Mouse (Mus musculus) mature B cell (primary cell): Measurements from ENCODE around the gene Scgb1b12.
"Not testable (repeated sequence)": the region's sequence is repeated elsewhere in the genome, so short reads cannot be mapped to it uniquely, and the experiment has no call there.

Experiments
- in situ Hi-C: fragments of 300-500 bp; cut with MboI; formaldehyde crosslinking; loops from 2 replicates; pipeline ENCODE4 v1.14.3; 2019

Gene Scgb1b12

DNA sequence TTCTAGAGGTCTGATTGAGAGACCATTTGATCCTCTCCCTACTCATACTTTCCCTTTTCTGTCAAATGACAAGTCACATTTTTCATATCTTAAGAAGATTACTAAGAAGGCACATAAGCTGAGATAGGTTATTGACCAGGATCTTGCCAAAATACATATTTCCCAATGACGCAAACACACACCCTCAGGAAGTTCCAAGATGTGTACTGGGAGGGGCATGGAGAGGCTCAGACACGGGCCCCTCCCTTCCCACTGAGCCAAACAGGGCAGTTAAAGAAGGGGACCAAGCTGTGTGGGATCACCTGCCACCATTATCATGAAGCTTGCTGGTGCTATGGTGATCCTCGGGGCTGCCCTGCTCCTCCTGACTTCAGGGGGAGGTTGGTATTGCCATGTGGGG, at the start of gene Scgb1b12:
Gene Scgb1b12, plus strand, starts transcription at position 301 of the 400 bp plus-strand sequence.
- in situ Hi-C loops: not testable (repeated sequence)

DNA sequence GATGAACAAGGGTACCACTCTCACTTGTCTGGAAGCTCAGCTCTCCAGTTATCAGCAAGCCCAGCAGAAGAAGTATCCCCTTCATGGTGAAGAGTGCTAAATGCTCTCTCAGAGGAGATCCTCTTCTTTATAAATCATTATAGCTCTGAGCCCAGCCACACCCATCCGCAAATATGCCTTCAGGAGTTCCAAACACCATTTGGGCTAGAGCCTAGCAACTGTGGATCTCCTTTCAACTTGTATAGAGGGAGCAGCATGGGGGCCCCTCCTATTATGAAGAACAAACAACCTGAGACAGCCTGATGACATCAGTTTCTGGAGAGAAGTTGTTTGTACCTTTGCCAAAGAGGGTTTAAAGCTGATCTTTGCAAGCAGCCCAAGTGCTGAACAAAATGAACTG, 6.8 kb upstream of the Scgb1b12 start, which contains the start of gene Scgb2b12:
Gene Scgb2b12, minus strand, starts transcription at position 101 of the 400 bp plus-strand sequence.
- in situ Hi-C loops: not testable (repeated sequence)
